Mouse (Mus musculus) urinary bladder, postnatal 36 days (tissue): ENCODE measurements around the gene Map4.
"Not testable (repeated sequence)": the region's sequence is repeated elsewhere in the genome, so short reads cannot be mapped to it uniquely, and the experiment has no call there.

Experiments
- DNase-seq, 2 experiments: peaks; one replicate each; pipeline ENCODE4 v3.0.0; 2022; ENCODE audit warnings: low spot score in 2 of 2, mixed read lengths in 1 of 2

The Map4 gene

DNA sequence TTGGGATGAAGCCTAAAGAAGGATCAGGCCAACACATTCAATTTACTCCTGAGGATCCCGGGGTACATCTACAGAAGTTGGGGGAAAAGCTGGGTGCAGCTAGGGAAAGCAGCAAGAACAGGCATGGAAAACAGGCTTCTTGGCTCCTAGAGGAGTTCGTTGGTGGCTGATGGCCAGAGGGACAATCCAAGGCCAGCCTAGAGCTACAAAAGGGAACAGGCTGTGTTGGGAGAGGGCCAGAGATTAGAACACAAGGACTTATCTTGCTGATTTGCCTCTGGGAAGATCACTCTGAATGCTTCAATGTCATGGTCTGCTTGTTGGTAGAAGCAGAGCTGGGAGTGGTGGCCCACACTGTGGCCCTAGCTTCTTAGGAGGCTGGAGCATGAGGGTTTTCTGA lies 13.3 kb upstream of the Map4 start:
- DNase-seq: peak in 1 of 2 experiments; percentile 36

DNA sequence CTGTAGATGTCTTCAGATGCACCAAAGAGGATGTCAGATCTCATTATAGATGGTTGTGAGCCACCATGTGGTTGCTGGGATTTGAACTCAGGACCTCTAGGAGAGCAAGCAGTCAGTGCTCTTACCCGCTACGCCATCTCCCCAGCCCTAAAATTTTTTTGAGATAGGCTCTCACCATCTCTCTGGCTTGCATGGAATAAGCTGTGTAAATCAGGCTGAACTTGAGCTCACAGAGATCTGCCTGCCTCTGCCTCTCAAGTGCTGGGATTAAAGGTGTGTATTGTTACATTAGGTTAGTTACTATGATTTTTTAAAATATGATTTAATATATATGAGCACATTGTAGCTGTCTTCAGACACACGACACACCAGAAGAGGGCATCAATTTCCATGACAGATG lies 2.1 kb upstream of the Map4 start:
- DNase-seq: no peak

DNA sequence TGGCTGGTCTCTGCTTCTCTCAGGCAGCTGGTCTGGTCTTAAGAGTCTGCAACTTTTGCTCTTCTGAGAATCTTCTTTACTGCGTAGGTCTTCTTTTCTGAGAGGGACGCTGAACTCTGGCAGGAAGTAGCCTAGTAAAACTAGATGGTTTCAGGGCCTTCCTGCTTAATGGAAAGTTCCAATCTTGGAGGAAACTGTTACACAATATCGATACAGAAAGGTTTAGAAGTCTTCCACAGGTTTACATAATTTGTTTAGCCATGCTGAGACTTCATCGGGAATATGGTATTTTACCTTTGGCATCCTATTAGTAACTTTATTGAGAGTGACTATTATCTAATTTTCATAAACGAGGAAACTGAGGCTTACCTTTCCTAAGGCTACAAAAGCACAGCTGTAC lies 1.2 kb upstream of the Map4 start:
- no peak for DNase-seq

DNA sequence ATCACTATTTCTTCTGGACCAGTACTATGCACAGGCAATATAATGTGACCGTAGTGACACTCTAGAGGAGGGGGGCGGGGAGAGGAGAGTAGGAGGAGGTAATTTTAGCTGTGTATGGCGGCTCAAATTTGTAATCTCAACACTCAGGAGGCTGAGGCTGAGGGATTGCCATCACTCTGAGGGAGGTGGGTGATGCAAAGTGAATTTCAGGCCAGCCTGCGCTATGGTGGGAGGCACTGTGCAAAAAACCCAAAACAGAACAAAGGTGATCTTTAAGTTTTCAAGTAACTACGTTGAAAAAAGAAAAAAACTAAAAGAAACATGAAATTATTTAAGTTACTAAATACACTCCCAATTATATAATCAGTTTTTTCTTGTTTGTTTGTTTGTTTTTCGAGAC lies 508 bp upstream of the Map4 start:
- no peak for DNase-seq

DNA sequence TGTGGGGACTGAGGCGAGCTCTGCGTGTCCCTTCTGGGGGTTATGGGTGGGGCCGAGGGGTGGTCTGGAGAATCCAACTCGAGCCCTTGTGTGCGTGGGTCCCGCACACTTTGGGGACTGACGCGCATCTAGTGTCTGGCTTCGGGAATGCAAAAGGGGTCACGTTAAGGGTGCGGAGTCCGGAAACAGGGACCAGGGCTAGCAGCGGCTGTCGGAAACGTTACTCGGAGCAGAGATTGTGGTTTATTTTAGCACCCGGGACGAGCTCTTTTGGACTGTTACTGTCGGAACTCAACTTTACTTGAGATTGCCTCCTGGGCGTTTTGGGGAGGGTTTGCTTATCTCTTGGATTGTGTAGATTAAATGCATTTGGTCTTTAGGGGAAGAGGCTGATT lies 1.1 kb downstream of the Map4 start:
- peak in 1 of 2 experiments; percentile 12 for DNase-seq

DNA sequence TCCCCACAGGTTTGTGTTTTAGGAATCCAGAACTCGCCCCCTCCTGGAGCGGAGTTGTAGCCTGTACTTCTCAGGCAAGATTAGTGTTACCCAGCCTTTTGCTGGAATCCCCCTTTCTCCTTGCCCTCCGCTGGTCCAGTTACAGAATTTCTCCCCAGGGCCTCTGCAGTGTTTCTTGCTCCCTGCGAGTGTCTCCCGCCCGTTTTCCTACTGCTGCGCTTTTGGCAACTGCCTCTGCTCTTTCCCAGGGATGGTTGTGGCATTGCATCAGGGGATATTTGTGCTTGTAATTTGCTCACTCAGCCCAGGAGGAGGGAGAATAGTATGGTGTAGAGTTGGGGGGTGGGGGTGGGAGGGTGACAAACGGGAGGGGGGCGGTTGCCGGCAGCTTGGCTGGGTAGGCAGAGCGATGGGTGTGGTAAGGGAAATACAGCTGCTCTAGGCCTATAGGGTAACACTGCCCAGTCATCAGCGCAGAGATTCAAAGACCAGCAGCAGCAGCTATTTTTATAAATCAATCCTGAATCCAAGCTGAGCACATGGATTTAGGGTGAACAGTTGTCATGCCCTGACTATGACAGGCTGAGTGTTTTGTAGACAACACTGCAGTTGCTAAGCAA lies 1.6 kb downstream of the Map4 start:
- peak; percentile 24 to 47 for DNase-seq

DNA sequence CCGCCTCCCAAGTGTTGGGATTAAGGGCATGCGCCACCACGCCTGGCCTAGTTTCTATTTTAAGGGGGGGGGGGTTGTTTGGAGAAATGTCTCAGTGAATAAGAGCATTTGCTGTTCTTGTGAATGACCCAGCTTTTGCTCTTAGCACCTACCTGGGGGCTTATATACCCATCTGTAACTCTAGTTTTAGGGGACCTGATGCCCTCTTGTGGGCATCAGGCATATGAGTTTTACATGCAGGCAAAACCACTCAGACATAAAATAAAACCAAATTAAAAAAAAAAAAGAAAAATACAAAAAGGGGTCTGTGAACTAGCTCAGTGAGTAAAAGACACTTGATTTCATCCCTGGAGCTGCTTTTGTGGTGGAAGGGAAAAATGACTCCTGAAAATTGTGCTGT lies 8.1 kb downstream of the Map4 start:
- DNase-seq: no peak

DNA sequence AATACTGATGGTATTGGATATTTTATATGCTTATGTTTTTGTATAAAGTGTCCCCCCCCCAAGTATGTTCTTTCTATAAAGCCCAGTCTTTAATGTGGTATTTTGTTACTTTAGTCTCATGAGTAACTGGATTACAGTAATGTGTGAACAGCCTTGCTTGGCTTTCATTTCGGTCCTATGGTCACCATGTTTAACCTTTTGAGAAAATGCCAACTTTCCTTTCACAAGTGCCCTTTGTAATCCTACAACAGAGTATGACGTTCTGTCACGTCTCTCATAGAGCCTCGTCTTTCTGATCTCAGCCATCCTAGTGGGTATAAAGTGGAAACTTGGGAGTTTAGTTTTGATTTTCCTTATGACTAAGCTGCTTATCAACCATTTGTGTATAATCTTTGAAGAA lies 11.5 kb downstream of the Map4 start:
- DNase-seq: no peak

DNA sequence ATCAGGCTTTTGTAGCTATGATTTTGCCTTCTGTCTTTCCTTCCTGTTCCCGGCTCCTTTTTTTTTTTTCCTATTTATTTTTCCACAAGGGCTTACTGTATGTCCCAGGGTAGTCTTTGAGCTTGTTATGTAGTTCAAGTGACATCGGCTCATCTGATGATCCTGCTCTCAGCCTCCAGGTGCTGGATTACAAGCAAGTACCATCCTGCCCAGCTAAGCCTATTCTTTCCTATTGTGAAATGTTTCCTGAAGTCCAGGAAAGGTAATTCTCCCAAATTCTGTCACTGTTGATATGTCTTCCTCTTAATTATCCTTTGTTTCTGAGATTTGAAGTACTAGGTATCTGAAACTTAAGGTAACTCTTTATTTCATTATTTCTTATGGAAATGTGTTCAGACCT lies 13.5 kb downstream of the Map4 start:
- DNase-seq: no peak

DNA sequence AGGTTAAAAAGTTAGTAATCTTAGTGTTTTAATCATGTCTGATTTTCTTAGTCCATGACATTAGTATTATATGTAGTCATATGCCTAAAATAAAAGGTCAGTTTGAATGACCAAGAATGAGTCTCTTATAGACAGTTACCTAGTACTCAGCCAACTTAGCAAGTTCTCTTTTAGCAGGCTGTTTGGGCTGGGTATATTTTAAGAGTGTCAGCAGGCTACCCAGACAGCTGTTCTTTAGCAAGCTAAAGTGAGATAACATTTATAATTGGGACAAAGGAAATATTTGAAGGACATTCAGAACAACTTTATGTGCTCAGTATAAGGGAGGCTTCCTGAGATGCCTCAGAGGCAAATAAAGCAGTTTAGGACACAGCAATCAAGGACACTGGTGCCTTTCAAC lies 17.3 kb downstream of the Map4 start:
- DNase-seq: no peak

DNA sequence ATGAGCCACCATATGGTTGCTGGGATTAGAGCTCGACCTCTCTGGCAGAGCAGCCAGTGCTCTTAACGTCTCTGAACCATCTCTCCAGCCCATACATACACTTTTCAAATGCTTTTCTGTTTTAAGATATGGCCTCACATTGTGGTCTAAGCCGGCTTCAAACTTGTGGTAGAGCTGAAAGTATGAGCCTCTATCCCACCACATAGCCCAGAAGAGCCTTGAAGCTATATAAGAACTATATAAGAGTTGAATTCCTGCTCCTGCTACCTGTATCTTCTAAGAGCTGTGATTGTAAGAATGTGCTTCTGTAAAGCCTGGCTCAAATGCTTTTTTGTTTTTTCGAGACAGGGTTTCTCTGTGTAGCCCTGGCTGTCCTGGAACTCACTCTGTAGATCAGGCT lies 18.5 kb downstream of the Map4 start:
- no peak for DNase-seq

DNA sequence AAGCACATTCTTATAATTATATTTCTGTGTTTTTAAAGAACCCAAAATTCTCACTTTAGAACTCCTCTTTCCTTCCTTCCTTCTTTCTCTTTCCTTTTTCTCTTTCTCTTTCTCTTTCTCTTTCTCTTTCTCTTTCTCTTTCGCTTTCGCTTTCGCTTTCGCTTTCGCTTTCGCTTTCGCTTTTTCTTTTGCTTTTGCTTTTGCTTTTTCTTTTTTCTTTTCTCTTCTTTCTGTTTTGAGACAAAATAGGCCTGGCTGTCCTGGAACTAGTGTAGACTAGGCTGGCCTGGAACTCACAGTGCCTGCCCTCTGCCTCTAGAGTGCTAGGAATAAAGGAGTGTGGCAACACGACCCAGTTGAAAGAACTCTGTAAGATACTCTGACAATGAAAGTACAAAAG lies 22.3 kb downstream of the Map4 start:
- no peak for DNase-seq

DNA sequence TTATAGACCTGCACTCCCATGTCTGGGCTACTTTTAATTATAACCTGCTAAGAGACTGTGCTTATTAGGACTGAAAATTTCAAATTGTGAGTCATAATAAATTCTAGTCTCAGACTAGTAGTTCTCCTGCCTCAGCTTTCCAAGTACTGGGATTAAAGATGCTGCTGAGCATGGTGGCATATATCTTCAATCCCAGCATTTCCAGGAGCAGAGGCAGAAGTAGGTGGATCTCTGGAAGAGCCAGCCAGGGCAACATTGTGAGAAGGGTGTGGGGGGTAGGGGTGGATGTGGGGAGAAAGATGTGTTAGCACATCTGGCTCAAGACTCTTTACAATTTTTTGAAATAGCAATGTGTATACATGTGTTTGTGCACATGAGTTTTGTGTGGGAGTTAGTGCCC lies 23.4 kb downstream of the Map4 start:
- no peak for DNase-seq

DNA sequence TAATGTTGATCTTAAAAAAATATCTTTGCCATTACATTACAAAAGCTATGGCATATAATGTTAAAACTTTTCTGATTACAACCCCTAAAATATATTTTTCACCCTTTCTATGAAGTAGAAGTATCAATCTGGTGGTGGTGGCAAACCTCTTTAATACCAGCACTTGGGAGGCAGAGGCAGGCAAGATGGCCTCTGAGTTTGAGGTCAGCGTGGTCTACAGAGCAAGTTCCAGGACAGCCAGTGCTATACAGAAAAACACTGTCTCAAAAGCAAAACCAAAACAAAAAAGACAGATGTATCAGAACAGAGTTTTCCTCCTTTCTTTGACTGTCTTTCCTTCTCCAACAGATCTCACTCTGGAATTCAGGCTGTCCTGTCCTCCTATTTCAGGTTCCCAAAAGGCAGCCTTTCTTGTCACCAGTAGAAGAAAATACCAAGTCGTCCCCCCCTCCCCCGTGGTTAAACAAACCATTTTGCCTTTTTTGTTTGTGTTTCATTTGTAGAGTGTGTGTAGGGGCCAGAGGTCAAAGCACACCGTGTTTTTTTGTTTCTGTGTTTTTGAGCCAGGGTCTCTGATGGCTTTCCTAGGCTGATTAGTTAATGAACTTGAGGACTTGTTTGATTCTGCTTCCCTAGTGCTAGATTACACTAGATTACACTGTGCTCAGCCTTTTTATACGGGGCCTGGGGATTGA lies 28.3 kb downstream of the Map4 start:
- DNase-seq: no peak

DNA sequence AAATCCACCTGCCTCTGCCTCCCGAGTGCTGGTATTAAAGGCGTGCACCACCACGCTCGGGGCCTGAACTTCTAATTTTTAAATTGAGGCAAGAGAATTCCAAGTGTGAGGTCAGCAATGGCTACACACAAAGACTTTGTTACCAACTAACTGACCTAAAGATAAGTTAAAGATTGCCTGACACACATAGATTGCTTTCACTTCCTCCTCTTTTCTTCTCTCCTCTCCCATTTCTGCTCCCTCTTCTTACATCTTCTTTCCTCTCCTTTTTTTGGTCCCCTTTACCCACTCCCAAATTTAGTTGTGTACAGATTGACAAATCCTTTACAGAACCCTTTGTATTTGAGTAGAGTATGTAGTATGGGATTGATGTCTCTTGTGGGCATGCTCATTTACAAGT lies 29.3 kb downstream of the Map4 start:
- DNase-seq: no peak

DNA sequence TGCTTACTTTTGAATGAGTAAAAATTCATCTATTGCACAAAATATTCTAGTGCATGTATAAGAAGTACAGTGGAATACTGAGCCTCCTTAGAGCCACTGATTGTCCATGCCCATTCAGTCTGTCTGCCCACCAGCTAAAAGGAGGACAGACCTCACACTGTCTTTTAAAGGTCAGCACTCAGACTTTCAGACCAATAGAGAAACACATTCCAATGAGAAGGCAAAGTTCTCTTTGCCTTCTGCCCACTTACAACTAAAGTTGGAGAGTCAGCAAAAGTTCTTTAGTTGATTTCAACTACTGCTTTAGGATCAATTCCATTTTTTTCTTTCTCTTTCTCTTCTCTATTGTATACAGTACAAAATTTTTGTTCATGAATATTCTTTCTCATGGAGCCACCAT lies 33.5 kb downstream of the Map4 start:
- no peak for DNase-seq

DNA sequence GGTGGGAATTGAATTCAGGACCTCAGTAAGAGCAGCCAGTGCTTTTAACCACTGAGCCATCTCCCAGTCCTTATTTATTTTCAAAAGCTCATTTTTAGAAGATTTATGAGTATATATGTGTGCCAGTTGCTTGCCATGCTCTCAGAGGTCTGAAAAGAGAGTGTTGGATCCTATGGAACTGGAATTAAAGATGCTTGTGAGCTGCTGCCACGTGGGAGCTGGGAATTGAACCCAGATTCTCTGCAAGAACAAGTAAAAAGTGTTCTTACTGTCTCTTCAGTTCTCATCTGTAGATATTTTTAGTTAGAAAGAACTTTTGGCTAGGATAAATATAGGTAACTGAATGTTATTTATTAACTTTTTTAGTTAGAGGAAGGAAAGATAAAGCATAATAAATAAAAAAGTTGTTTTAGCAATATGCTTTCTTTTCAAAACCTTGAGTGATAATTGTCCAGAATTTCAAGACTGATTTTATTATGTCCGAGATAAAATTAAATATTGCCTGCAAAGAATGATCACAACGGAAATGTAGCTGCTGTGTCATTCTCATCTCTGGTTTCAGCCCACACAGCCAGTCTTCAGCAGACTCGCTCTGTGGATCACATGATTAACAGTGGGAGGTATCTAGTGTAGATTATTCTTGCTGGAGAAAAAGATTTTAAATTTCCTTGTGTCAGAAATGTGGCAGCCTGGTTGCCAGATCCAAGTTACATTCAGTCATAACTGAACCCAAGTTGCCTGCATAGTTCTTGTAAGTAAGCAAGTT lies 37.3 kb downstream of the Map4 start:
- no peak for DNase-seq

DNA sequence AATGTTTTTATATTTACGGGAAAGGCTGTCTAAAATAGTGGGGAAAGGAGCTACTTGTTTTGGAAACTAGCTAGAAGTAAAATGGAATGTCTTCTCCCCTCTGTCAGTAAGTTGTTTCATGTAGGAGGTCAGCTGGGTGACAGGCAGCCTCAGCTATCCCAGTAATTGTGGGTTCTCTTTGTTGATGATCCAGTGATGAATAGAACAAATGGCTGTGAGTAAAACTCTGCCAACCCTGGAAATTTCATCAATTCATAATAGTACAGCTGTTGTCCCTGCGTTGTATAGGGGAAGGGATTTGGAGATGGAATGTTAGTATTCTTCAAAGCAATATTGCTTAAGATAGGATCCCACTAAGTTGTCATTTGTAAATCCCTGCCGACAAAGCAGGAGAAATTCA lies 37.9 kb downstream of the Map4 start:
- DNase-seq: no peak

DNA sequence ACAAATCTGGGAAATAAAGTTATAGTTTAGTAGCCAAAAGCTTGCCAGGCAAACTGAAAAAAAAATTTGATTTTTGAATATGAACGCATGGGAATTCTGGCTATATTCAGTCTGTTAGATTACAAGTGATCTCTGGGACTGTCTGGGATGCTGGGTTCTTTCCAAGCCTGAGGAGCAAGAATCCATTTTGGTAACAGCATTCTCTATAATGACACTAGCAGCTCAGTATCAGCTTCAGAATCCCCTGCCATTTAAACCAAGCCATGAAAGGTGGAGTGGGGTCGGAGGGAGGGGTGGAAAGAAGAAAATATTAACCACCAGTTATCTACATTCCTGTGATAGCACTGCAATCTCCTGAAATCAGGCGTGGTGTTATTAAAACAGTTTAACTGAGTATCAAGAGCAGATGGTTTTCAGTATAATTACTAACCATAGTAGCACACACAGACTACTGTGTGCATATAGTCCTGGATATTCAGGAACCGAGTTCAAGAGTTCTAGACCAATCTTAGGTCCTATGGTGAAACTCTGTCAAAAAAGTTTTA lies 38.6 kb downstream of the Map4 start:
- DNase-seq: no peak

DNA sequence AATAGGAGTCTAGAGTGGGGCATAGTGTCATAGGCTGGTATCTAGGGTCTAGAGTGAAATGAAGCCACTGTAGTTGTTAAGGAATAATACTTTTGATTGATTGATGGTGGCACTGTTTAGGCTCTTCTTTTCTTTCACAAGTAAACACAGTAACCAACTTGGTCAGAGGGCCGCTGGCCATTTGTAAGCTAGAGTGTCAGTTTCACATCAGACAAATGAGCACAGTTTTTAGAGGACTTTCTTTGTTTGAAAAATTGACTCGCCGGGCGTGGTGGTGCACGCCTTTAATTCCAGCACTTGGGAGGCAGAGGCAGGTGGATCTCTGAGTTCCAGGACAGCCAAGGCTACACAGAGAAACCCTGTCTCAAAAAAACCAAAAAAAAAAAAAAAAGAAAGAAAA lies 40.5 kb downstream of the Map4 start:
- DNase-seq: not testable (repeated sequence)

DNA sequence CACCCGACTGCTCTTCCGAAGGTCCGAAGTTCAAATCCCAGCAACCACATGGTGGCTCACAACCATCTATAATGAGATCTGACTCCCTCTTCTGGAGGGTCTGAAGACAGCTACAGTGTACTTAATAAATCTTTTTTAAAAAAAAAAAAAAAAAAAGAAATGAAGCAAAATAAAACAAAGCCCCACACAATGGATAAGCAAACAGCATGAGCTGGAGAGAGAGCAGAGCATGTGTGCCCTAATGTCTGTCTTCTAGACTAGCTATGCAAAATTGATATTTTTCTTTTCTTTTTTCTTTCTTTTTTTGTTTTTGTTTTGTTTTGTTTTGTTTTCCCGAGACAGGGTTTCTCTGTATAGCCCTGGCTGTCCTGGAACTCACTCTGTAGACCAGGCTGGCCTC lies 49.0 kb downstream of the Map4 start:
- DNase-seq: not testable (repeated sequence)

DNA sequence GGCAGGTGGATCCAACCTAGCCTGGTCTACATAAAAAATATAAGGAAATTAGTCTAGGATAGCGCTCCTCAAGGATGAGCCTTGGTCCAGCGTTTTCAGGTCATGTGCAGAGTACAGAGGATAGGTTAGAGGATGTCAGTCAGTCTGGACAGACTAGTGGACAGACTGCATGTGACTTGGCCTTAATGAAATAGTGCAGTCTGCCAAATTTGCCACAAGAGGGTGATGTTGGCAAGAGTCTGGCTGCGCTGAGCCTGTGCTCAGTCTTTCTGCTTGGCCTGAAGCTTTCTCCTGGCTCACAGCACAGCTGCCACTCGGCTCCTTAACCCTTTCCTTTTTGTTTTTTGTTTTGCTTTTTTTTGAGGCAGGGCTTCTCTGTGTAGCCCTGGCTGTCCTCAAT lies 54.2 kb downstream of the Map4 start:
- peak; percentile 44 to 70 for DNase-seq

DNA sequence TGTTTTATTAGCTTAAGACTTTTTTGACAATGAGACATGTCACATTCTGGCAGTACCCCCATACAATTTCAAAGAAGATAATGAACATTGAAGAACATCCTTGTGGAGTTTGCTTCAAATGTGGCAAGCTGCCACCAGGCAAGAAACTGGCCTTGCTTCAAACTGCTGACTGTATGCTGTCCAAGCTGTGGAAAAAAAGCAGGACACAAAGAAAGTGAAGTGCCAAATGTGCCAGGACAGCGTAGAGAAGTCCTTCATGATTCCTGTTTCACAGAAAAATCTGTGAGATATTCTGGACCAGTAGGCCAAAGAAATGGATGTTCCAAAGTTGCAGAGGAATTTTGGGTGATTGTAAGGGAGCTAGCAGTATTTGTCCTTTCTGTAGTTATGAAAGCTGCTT lies 57.8 kb downstream of the Map4 start:
- peak in 1 of 2 experiments; percentile 36 for DNase-seq
